Mouse (Mus musculus) intestine, postnatal 0 days (tissue): ENCODE measurements around the gene Smarcad1. TPM values are rescaled to one million over a fixed set of nuclear protein-coding genes. Genes with fewer than 3 reads are reported as not detected.
"Not testable (repeated sequence)": the region's sequence is repeated elsewhere in the genome, so short reads cannot be mapped to it uniquely, and the experiment has no call there.

ENCODE experiments used
- ATAC-seq: fragments of 200-750 bp; cut with Nextera tagmentation; 2 replicates; pipeline ENCODE4 v1.8.0; 2017; ENCODE audit warnings: mild to moderate bottlenecking, moderate TSS enrichment, moderate library complexity
- H3K27ac ChIP-seq: fragments of 300-500 bp; sonication (generic); 2 replicates; pipeline ENCODE4 v1.5.1; 2014; ENCODE audit warnings: mild to moderate bottlenecking, low read depth, low read length, moderate library complexity
- H3K27me3 ChIP-seq: fragments of 300-500 bp; sonication (generic); replicated peaks from 2 replicates; pipeline ENCODE4 v1.6.1; 2014; ENCODE audit warnings: low read length, mixed read lengths; ENCODE audit not compliant: control insufficient read depth, insufficient read depth
- H3K36me3 ChIP-seq: fragments of 300-500 bp; sonication (generic); 2 replicates; pipeline ENCODE4 v1.6.1; 2014; ENCODE audit warnings: mild to moderate bottlenecking, moderate library complexity; ENCODE audit not compliant: control insufficient read depth, insufficient read depth
- H3K4me1 ChIP-seq: fragments of 300-500 bp; sonication (generic); replicated peaks from 2 replicates; pipeline ENCODE4 v1.6.1; 2014; ENCODE audit warnings: antibody characterized with exemption, low read length, mixed read lengths; ENCODE audit not compliant: control insufficient read depth, insufficient read depth
- H3K4me2 ChIP-seq: fragments of 300-500 bp; sonication (generic); replicated peaks from 2 replicates; pipeline ENCODE4 v1.6.1; 2014; ENCODE audit warnings: low read depth, mild to moderate bottlenecking, moderate library complexity
- H3K4me3 ChIP-seq: fragments of 300-500 bp; sonication (generic); 2 replicates; pipeline ENCODE4 v1.5.1; 2014; ENCODE audit warnings: low read depth, low read length
- H3K9ac ChIP-seq: fragments of 300-500 bp; sonication (generic); 2 replicates; pipeline ENCODE4 v1.6.1; 2014; ENCODE audit warnings: mild to moderate bottlenecking, low read depth, low read length
- H3K9me3 ChIP-seq: fragments of 300-500 bp; sonication (generic); 2 replicates; pipeline ENCODE4 v1.6.1; 2016; ENCODE audit warnings: mixed run types; ENCODE audit not compliant: control insufficient read depth
- CTCF ChIP-seq: sonication (generic); IDR thresholded peaks from 2 replicates; pipeline ENCODE4 v1.5.1; 2016; ENCODE audit warnings: low read depth, mild to moderate bottlenecking, control low read depth, antibody characterized with exemption, moderate library complexity
- WGBS: fragments of 180-500 bp; shearing (Covaris S2); extraction: QIAGEN DNeasy Blood & Tissue Kit; methylation state at CpG from one replicate; pipeline ENCODE4 v1.1.7; 2014; 5-methylcytosine and 5-hydroxymethylcytosine counted together
- polyA plus RNA-seq: library from polyadenylated mRNA; unstranded; fragments of >200 nt; fragmentation: Nextera tagmentation; extraction: Ambion mirVana; gene quantifications from 2 replicates; pipeline ENCODE4 v1.2.1, GENCODE M21; 2015

Gene Smarcad1
- polyA plus RNA-seq, 1 experiment from 2014 or later = 30.9 TPM

- not testable (repeated sequence) for H3K4me1 ChIP-seq, H3K27ac ChIP-seq, H3K9ac ChIP-seq, H3K27me3 ChIP-seq, H3K4me3 ChIP-seq, H3K9me3 ChIP-seq
- 60% methylated on average over 4 of the region's 4 CpGs for WGBS
- TF ChIP-seq CTCF = peak; percentile 45
- peaks cover 55% of the 10 kb centered on the region for H3K36me3 ChIP-seq
- 0 out of 2 replicates have a peak, but pooled peaks have one; percentile 51 for ATAC-seq
- 0 out of 2 replicates have a peak overlapping the region, but pooled peaks have one; percentile 6 for H3K4me2 ChIP-seq
Observed at GRCm38 (mm10) chr6:65057137-65057536, 14.8 kb downstream of the Smarcad1 start.

DNA sequence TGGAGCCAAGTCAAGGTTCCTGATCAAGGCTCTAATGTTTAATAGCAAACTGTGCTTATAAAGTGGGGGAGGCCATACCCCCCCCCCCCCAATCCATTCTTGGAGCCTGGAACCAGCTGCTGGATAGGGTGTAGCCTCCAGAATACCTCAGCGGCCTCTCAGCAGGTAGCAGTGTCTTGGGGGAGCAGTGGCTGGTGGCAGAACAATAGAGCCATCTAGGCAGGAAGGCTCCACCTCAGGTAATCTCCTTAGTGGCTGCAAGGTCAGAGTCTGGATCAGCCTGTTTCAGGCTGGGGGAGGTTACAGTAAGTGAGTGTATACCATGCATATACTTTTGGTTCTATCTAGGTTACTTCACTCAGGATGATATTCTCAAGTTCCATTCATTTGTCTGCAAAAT lies 18.7 kb downstream of the Smarcad1 start:
- 69% methylated on average over 1 of the region's 1 CpGs for WGBS
- Histone ChIP-seq H3K4me2 (no peak overlapping the region), H3K27ac (no peak overlapping the region), H3K36me3 (peaks cover 45% of the 10 kb centered on the region), H3K9me3 (no peaks in the 10 kb centered on the region), H3K27me3 (no peaks in the 10 kb centered on the region), H3K4me1 (no peaks in the 10 kb centered on the region), H3K9ac (no peak overlapping the region), H3K4me3 (no peak overlapping the region)
- no peak for TF ChIP-seq CTCF
- ATAC-seq = no peak

DNA sequence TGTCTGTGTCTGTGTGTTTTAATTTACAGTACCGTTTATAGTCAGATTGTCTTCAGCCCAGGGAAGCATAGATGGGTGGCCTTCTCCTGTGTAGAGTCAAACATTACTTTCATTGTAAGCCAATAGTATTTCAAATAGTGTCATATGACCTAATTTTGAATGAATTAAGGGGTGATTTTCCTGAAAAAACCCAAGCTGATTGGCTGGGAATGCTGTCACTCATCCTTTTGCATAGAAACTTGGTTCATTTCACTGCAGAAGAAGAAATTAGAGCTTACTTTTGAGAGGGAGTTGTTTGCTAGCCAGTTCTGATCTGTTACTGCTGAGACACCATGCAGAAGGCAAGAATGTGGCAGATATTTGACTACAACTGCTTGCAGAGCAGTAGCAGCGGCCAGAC lies 32.8 kb downstream of the Smarcad1 start:
- H3K9me3 ChIP-seq = no peaks in the 10 kb centered on the region
- H3K4me3 ChIP-seq = no peak overlapping the region
- 88% methylated on average over 2 of the region's 2 CpGs for WGBS
- no peak overlapping the region for H3K4me2 ChIP-seq
- H3K36me3 ChIP-seq = peaks cover 45% of the 10 kb centered on the region
- no peaks in the 10 kb centered on the region for H3K27me3 ChIP-seq
- H3K27ac ChIP-seq = no peak overlapping the region
- no peak for TF ChIP-seq CTCF
- no peak for ATAC-seq
- no peaks in the 10 kb centered on the region for H3K4me1 ChIP-seq
- H3K9ac ChIP-seq = no peak overlapping the region

- no peak overlapping the region for H3K4me3 ChIP-seq
- no peak overlapping the region for H3K27ac ChIP-seq
- TF ChIP-seq CTCF = peak; percentile 60
- no peaks in the 10 kb centered on the region for H3K4me1 ChIP-seq
- H3K36me3 ChIP-seq = peaks cover 26% of the 10 kb centered on the region
- H3K9ac ChIP-seq = no peak overlapping the region
- ATAC-seq = no peak
- 90% methylated on average over 1 of the region's 1 CpGs for WGBS
- H3K4me2 ChIP-seq = no peak overlapping the region
- no peaks in the 10 kb centered on the region for H3K27me3 ChIP-seq
- no peaks in the 10 kb centered on the region for H3K9me3 ChIP-seq
Observed at GRCm38 (mm10) chr6:65079139-65079538, 36.8 kb downstream of the Smarcad1 start.

GRCm38 (mm10) chr6:65114902-65115301 lies 72.5 kb downstream of the Smarcad1 start:
- Histone ChIP-seq H3K36me3 (peaks cover 37% of the 10 kb centered on the region), H3K4me3 (no peak overlapping the region), H3K27me3 (no peaks in the 10 kb centered on the region), H3K4me1 (no peaks in the 10 kb centered on the region), H3K27ac (no peak overlapping the region), H3K4me2 (no peak overlapping the region), H3K9ac (no peak overlapping the region), H3K9me3 (no peaks in the 10 kb centered on the region)
- 69% methylated on average over 2 of the region's 2 CpGs for WGBS
- no peak for ATAC-seq
- TF ChIP-seq CTCF = no peak

GRCm38 (mm10) chr6:65117540-65117939 lies 75.2 kb downstream of the Smarcad1 start:
- Histone ChIP-seq H3K9ac (no peak overlapping the region), H3K4me3 (no peak overlapping the region), H3K36me3 (peaks cover 42% of the 10 kb centered on the region), H3K4me1 (no peaks in the 10 kb centered on the region), H3K4me2 (no peak overlapping the region), H3K9me3 (no peaks in the 10 kb centered on the region), H3K27me3 (no peaks in the 10 kb centered on the region), H3K27ac (no peak overlapping the region)
- ATAC-seq = no peak
- TF ChIP-seq CTCF = no peak
- WGBS = 86% methylated on average over 1 of the region's 1 CpGs
